Mouse (Mus musculus) G1E (cell line): Measurements from ENCODE around the gene Lrrtm4.

Source experiments
- CTCF ChIP-seq: IDR thresholded peaks from 2 replicates; pipeline ENCODE4 v1.5.1; 2012; ENCODE audit warnings: low read depth, low read length, inconsistent platforms, mixed read lengths
- GATA1 ChIP-seq: IDR thresholded peaks from 2 replicates; pipeline ENCODE4 v1.6.1; 2012; ENCODE audit warnings: borderline replicate concordance, low read length, inconsistent platforms, mixed read lengths
- POLR2AphosphoS5 ChIP-seq: IDR thresholded peaks from 2 replicates; pipeline ENCODE4 v1.6.1; 2012; ENCODE audit warnings: low read depth, low read length, inconsistent platforms; ENCODE audit not compliant: insufficient replicate concordance

- TF ChIP-seq CTCF (no peak), GATA1 (no peak), POLR2AphosphoS5 (no peak)
Observed at GRCm38 (mm10) chr6:80553398-80553797, 534.7 kb downstream of the Lrrtm4 start.
